Mouse (Mus musculus) cerebellum, postnatal 4 days (tissue): ENCODE data around the gene Kxd1.
"Not testable (repeated sequence)": the region's sequence is repeated elsewhere in the genome, so short reads cannot be mapped to it uniquely, and the experiment has no call there.

Experiments
- DNase-seq, 2 experiments: peaks; one replicate each; pipeline ENCODE4 v3.0.0; 2022; ENCODE audit warnings: low spot score in 2 of 2, mixed read lengths in 1 of 2

Kxd1 gene

DNA sequence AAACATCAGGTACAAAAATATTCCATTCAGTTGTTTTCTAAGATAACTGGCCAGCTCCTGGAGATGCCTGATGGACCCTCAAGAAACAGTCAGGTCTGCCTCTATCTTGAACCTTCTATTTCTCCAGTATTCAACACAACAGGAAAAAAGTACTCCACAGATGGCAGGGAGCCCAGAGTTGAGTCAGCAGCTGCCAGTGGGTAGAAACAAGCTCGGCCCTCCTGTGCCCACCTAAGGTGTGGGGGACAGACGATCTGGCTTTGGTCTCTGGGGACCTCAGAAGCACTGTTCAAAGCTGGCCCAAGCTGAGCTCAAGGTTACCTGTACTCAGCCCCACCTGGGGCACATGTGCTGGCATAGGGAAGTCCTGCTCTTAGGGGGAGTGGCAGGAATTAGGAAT lies 14.3 kb downstream of the Kxd1 start:
- DNase-seq: no peak

DNA sequence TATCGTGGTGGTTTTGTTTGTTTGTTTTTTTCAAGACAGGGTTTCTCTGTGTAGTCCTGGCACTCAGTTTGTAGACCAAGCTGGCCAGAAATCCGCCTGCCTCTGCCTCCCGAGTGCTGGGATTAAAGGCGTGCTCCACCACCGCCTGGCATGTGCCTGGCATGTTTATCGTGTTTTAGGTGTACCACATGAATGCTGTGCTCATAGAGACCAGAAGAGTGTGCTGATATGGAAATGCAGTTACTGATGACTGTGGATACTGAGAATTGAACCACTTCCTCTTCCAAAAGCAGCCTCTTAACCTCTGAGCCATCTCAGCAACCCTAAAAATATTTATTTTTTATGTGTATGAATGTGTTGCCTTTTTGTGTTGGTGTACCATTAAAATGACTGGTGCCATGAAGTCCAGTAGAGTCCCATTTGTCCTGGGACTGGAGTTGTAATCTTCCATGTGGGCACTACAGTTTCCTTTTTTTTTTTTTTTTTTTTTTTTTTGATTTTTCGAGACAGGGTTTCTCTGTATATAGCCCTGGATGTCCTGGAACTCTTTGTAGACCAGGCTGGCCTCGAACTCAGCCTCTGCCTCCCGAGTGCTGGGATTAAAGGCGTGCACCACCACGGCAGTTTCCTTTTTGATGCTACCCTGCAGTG lies 15.4 kb downstream of the Kxd1 start:
- DNase-seq: no peak

DNA sequence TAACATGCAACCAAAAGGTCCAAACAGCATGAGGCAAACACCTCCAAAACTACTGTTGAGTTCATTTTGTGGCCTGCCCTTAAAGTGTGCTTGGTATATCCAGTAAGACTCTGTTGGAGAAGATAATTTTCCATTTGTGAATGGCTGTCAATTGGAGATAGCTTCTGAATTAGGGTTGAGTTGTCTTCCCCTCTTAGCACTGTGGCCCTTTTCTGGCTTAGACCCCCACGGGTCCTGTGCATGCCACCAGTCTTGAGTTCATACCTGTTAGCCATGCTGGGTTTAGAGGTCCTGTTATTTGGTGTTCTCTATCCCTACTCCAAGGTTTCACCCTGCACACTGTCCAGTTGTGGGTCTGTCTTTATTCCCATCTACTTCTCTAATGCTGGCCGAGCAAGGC lies 16.0 kb downstream of the Kxd1 start:
- DNase-seq: no peak

DNA sequence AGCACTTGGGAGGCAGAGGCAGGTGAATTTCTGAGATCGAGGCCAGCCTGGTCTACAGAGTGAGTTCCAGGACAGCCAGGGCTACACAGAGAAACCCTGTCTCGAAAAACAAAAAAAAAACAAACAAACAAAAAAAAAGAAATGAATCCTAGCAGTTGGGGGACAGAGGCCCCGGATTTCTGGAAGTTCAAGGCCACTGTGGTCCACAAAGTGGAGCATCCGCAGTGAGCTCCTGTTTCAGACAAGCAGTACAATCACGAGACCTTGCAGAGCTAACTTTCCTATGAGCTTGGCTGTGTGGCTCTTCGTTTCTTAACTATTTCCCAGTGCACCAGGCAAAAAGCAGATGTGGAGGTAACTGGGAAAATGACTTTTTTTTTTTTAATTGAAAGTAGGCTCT lies 16.6 kb downstream of the Kxd1 start:
- not testable (repeated sequence) for DNase-seq

DNA sequence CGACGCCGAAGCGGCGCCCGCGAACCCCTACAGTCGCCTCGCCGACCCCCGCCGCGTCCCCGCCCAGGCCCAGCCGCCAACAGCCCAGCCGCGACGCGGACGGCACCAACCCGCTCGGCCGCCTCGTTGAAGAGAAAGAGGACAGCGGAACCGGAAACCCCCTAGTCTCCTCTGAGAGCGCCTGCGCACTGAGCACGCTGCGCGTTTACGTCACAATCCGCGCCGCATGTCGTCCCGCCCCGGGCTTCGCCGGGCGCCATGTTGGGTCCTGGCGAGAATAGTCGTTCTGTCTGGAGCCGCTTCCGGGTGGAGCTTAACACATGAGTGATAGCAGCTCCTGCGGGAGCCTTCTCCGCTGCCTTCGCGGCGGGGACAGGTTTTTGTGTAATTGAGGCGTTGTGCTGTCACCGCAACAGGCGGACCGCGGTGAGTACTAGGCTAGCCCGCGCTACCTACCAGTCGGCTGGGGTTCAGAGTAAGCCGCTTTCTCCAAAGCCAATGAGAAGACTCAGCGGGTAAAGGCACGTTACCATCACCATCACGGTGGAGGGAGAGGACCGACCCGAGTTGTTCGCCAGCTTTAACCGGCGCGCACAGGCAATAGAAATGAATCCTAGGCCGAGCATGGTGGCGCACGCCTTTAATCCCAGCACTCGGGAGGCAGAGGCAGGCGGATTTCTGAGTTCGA lies 17.4 kb downstream of the Kxd1 start, which contains the start of gene Uba52:
Uba52 (minus strand) TSS at position 574 of the 688 bp plus-strand sequence.
- peak; percentile 98 for DNase-seq

DNA sequence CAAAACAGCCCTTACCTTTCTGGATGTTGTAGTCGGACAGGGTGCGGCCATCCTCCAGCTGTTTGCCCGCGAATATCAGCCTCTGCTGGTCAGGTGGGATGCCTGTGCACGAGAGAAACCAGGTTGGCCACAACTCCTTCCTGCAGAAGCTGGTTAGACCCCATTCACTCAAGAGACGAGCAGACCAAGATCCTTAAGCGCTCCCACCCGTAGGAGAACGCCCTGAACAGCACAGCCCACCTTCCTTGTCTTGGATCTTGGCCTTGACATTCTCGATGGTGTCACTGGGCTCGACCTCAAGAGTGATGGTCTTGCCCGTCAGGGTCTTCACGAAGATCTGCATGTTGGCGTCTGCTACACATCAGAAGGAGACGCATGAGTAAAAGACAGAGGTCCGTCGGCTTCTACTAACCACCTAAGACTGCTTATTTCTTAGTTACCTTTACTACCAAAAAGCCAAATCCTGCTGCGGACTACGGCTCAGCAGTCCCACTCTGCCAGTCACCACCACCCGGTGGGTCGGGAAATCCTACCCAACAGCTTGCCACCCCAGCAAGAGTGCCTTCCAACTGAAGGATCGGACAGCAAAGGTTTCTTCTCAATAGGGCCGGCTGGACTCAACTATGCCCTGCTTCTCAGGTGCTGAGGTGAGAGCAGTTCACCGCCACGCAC lies 18.3 kb downstream of the Kxd1 start:
- no peak for DNase-seq

DNA sequence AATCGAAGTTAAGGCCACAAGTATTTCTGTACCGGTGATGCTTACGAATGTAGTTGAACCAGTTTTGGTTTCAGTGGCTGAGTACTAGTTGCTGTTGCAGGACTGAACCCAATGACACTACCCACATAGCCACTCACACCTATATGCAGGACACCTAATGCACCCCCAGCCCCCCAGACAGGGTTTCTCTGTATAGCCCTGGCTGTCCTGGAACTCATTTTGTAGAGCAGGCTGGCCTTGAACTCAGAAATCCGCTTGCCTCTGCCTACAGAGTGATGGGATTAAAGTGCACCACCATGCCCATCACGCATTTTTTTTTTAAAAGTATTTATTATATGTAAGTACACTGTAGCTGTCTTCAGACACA lies 20.7 kb downstream of the Kxd1 start:
- no peak for DNase-seq

DNA sequence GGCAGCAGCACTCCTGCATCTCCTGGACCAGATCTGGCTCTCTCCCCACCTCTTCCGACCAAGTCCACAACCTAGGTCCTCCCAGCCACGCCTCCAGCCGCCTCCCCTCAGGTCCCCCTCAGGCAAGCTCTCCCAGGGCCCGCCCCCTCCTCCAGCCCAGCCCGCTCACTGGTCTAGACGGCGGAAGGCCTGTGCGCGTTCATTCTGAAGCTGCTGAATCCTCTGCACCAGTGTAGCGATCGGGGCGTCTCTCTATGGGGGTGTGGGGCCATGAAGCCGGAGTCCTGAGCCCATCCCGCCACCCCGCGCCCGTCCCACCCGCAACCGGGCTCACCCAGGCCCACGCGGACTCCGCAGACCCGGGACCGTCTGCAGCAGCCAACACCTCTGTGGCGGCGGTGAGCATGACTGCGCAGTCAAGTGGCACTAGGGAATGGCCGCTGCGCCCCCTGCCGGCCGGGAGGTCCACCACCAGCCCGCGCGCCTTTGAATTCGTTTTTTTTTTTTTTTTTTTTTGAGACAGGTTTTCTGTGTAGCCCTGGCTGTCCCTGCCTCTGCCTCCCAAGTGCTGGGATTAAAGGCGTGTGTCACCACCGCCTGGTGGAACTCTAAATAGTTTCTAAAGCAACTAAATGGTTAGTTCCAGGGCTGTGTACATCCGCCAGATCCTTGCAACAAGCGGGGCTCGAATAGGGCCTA lies 21.3 kb downstream of the Kxd1 start, which contains the start of gene Rex1bd:
Rex1bd (minus strand) TSS at position 425 of the 699 bp plus-strand sequence.
- DNase-seq: peak; percentile 90 to 95

DNA sequence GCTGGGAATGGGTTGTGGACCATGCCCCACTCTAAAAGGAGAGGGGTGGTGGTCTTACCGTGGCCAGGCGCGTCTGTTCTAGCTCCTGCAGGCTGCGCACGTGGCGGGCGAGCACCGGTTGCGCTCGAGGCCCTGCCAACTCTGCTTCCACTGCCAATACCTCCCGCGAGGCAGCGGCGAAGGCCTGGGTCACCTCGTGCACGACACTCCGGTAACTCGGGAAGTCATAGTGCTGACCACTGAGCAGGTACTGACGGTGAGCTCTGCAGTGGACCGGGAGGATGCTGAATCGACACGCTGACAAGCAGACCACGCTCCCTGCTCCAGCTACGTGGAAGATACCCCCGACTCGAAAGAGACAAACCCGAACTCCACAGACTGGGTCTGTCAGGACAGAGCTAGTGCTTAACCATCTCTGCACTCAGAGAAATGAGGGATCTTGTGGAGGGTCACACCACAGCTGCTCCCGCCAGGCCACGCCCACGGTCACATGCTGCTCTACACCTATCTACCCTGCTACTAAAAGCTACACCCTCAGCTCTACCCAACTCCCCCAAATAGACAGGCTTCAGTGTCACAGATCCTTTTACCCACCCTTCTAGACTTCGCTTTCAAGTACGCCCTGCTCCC lies 21.9 kb downstream of the Kxd1 start:
- DNase-seq: no peak

DNA sequence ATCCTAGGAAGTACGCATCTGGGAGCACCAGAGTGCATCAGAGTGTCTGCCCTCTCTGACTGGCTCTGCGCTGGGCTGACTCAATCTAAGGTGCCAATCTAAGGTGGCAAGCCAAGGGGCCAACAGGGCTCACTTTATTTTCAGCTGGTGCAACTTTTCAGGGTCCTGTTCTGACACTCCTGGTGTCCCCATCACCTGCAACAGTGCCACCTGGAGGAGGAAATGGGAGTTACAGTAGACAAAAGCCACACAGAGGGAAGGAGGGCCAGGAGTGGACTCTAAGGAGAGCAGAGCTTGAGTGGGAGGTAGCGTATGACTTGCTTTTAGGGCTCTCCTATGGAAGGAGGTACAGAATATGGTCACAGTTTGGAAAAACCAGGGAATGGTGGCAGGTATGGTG lies 22.9 kb downstream of the Kxd1 start:
- peak; percentile 75 to 88 for DNase-seq

DNA sequence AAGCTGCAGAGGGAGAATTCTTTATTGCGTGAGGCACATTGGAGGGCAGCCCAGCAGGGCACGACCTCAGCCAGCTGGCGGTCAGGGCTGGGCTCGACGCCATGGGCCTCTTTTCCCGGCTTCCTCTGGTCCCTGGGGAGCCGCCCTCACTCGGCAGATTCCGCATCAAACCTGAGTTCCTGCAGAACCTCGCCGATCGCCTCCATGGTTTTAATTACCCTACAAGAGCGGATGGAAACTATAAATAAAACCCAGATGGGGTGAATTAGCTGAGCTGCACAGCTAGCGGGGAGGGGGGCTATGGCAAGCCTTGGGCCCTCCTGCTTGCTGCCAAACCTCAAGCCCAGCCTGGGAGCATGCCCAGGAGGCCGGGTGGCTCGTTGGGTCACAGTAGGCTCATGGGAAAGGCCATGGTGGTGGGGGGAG lies 23.5 kb downstream of the Kxd1 start:
- DNase-seq: peak in 1 of 2 experiments; percentile 67

DNA sequence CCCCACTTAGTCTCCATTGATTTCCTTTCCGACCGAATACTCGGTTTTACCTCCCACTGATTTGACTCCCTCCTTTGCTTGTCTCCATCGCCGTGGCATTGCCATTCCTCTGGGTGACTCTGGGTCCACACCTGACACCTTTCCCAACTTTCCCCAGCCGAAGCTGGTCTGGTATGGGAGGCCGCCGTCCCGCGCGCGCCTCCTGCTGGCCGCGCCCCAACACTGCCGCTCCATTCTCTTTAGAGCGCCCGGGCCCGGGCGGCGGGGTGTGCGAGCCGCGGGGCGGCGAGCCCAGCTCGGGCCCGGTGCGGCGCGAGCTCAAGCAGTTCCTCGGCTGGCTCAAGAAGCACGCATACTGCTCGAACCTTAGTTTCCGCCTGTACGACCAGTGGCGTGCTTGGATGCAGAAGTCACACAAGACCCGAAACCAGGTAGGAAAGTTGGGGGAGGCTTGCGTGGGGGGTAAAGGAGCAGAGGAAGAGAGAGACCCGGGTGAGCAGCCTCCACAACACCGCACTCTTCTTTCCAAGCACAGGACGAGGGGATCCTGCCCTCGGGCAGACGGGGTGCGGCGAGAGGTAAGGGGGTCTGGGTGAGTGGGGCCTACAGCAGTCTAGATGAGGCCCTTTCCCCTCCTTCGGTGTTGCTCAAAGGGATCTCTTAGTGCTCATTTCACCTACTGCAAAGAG lies 24.6 kb downstream of the Kxd1 start:
- peak in 1 of 2 experiments; percentile 75 for DNase-seq

DNA sequence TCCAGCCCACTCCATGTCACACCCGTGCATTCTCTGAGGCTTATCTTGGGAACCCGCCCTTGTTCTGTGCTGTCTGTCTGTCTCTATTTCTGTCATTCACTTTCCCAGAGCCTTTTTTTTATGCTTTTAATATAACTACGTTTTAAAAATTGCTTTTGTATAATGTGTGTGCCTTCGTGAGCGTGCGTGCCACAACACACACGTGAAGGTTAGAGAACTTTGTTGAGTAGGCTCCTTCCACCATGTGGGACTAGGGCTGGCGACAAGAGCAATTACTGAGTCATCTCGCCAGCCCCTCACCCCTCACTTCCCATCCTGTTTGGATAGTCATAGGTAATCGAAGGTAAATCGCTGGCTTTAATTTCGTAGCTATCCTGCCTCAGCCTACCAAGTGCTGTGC lies 25.2 kb downstream of the Kxd1 start:
- no peak for DNase-seq

DNA sequence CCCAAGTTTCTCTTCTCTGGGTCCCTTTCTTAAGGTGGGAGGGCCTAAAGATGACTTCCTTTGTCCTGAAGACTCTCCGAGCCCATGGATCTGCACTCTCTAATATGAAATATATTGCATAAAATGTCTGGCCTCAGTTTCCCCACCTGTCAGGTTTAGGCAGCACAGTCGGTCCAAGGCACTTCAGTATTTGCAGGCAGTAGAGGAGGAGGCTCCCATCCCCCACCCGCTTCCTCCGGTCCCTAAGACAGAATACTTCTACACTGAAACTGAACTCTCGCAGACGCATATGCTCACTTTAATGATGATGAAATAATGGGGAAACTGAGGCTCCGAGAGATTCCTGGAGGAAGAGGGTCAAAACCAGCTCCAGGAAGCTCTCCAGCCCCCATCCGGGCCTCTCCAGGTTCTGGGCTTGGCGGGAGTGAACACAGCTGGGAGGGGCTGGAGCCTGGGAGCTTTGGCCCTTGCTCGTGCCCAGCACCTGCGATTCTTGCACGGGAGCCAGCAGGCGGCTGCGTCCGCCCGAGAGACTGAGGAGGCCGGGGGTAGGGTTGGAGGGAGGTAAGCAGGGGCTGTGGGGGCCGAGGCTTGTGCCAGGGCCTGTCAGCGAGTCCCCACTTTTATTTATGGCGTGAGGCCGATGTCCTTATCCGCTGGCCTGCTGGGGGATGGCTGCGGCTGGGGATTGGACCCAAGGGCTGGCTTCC lies 25.8 kb downstream of the Kxd1 start:
- DNase-seq: peak in 1 of 2 experiments; percentile 74

DNA sequence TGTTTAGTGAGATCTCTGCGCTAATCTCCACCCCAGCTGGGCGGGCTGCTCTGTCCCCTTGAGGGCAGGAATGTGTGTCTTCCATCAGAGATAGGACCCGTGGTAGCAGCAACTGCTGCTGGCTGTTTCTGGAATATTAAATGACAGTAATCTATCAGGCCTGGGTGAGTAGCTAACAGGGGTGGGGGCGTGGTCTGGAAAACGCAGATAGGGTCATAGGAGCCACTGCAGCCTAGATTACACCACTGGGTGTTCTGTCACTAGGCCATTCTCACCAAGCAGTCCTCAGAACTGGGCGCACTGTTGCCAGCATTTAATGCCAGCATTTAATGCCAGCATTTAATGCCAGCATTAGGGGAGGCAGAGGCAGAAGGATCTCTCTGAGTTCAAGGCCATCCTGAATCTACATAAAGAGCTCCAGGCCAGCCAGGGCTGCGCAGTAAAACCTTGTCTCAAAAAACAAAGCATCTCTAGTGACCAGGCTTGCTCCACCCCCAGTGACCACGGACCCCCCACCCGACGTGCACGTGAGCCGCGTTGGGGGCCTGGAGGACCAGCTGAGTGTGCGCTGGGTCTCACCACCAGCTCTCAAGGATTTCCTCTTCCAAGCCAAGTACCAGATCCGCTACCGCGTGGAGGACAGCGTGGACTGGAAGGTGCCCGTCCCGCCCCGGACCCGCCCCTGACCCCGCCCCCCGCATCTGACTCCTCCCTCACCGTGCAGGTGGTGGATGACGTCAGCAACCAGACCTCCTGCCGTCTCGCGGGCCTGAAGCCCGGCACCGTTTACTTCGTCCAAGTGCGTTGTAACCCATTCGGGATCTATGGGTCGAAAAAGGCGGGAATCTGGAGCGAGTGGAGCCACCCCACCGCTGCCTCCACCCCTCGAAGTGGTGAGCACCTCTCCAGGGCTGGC lies 27.1 kb downstream of the Kxd1 start:
- DNase-seq: no peak

DNA sequence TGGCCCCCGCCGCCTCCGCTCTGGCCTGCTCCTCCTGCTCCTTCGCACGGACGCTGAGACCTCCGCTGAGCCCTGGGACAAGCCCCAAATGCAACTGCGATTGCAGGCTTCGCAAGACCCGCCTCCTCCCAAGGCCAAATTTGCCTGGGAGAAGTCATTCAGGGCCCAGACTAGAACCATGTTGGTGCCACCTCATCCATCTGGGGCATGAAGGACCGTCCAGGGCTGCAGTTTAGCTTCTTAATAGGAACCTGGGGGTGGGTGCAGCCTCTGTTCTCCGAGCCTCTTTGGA lies 32.0 kb downstream of the Kxd1 start:
- no peak for DNase-seq

DNA sequence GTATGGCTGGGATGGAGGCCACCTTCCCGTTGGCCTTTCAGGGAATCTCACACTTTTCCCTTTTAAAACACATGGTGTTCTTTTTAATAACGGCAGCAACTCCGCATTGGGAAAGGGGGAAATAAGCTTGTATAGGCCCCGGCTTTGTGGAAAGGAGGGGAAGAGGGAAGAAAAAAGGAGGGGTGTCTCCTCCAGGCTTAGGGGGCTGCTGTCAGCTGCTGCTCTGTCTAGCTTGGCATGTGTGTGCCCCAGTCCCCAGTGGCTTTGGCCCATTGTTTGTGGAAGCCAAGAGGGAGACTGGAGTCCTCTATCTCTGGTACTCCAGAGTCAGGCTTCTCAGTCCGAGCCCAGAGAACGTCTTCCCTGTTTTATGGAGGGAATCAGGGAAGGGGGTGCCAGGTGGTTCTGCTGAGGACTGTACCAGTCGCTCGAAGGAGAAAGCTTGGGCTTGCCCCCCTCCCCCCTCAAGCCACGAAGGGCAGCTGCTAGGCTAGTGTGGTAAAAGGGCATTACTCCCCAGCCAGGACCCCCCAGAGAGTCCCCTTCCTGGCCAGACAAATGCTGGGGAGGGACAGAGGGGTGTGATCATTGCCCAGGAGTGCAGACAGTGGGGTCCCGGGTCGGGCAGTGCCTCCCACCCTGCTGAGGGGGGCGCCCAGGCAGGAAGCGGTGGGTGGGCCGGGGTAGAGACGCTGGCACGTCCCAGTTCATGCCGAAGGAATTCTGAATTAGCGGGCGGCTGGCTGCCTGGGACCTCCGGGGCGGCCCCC lies 32.6 kb downstream of the Kxd1 start:
- no peak for DNase-seq

DNA sequence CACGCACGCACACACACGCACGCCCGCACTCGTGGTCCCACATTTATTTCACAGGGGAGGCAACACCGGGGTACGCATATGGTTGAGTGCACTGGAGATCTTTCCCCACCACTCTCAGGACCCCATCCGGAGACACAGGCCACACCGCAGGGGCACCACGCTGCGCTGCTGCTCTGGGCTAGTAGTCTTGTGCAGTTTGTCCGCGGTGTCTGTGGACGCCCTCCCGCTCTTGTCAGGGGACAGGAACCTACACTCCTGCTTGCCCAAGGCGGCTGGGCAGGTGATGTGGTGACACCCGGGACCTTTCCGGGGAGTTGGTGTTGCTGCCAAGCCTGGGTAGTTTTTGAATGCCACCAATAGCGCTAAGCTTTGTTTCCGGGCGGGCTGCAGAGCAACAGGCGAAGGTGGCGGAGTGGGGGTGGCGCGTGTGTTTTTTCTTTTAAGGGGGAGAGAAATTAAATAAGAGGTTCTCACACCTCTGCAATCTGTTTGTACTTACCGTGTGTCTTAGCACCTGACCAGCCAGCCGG lies 33.3 kb downstream of the Kxd1 start:
- DNase-seq: no peak
